Mouse (Mus musculus): ENCODE results near the gene Gm21188.
"Not testable (repeated sequence)": the region's sequence is repeated elsewhere in the genome, so short reads cannot be mapped to it uniquely, and the experiment has no call there.

- not testable (repeated sequence) for TF ChIP-seq CTCF (IDR thresholded peaks at IDR 0.05; ENCODE audit: low read depth, low read length); GATA1 (IDR thresholded peaks at IDR 0.05; ENCODE audit: borderline replicate concordance, low read length); GATA2 (IDR thresholded peaks at IDR 0.05; ENCODE audit: borderline replicate concordance, low read depth, low read length); TAL1 (conservative IDR thresholded peaks at IDR 0.05; ENCODE audit: low read depth, low read length); POLR2AphosphoS5 (IDR thresholded peaks at IDR 0.05; ENCODE audit: insufficient replicate concordance, low read depth, low read length)
Measured at GRCm38 (mm10) chr13:120092950-120093349, 41.0 kb upstream of the Gm21188 start.

Data from G1E (cell line).